Mouse (Mus musculus): ENCODE measurements around the gene Pcsk6. TPM values are rescaled to one million over a fixed set of nuclear protein-coding genes. Genes with fewer than 3 reads are reported as not detected.
"Not testable (repeated sequence)": the region's sequence is repeated elsewhere in the genome, so short reads cannot be mapped to it uniquely, and the experiment has no call there.

Pcsk6 gene
- total RNA-seq, 2 experiments from 2014 or later, result 31.6 to 39.6 TPM

GRCm38 (mm10) chr7:66038730-66039129, 177.2 kb downstream of the Pcsk6 start:
- intact Hi-C loops (cut with DNase I; ENCODE audit: low total_unique reads), result no loop called here
- no peak for DNase-seq

- no peak for DNase-seq
- intact Hi-C loops (cut with DNase I; ENCODE audit: low total_unique reads), result loop anchor here (10.0 kb wide), 1 partner anchor 155 kb away; no protein-coding TSS in a partner anchor
Observed at GRCm38 (mm10) chr7:66040026-66040814, 178.7 kb downstream of the Pcsk6 start.

GRCm38 (mm10) chr7:66043552-66044459, 182.3 kb downstream of the Pcsk6 start, which contains the start of gene Gm45213:
Gene Gm45213, plus strand, starts transcription at chr7:66043602.
- intact Hi-C loops (cut with DNase I; ENCODE audit: low total_unique reads), result loop anchor here (10.0 kb wide), 1 partner anchor 159 kb away; no protein-coding TSS in a partner anchor

GRCm38 (mm10) chr7:66044617-66045016, 183.1 kb downstream of the Pcsk6 start:
- intact Hi-C loops (cut with DNase I; ENCODE audit: low total_unique reads), result loop anchor here (10.0 kb wide), 1 partner anchor 160 kb away; no protein-coding TSS in a partner anchor
- DNase-seq, result no peak

More at GRCm38 (mm10) chr7:66043552-66044459, 182.3 kb downstream of the Pcsk6 start, which contains the start of gene Gm45213:
- DNase-seq, result no peak

- intact Hi-C loops (cut with DNase I; ENCODE audit: low total_unique reads), result loop anchor here (10.0 kb wide), 1 partner anchor 162 kb away; no protein-coding TSS in a partner anchor
- no peak for DNase-seq
Observed at GRCm38 (mm10) chr7:66046921-66047918, 185.7 kb downstream of the Pcsk6 start.

- intact Hi-C loops (cut with DNase I; ENCODE audit: low total_unique reads), result loop anchor here (10.0 kb wide), 1 partner anchor 163 kb away; no protein-coding TSS in a partner anchor
- DNase-seq, result no peak
Observed at GRCm38 (mm10) chr7:66047975-66048374, 186.4 kb downstream of the Pcsk6 start.

- intact Hi-C loops (cut with DNase I; ENCODE audit: low total_unique reads), result loop anchor here (10.0 kb wide), 1 partner anchor 164 kb away; no protein-coding TSS in a partner anchor
- DNase-seq, result no peak
Observed at GRCm38 (mm10) chr7:66048446-66049230, 187.1 kb downstream of the Pcsk6 start.

GRCm38 (mm10) chr7:66053946-66054483, 192.5 kb downstream of the Pcsk6 start:
- DNase-seq, result no peak
- intact Hi-C loops (cut with DNase I; ENCODE audit: low total_unique reads), result loop anchor here (2.0 kb wide), 1 partner anchor 349 kb away; no protein-coding TSS in a partner anchor

GRCm38 (mm10) chr7:66055356-66055755, 193.8 kb downstream of the Pcsk6 start:
- DNase-seq, result not testable (repeated sequence)

GRCm38 (mm10) chr7:66058703-66059102, 197.2 kb downstream of the Pcsk6 start, which contains the start of gene Snrpa1:
Gene Snrpa1, plus strand, starts transcription at chr7:66059003.
- DNase-seq, result no peak
- intact Hi-C loops (cut with DNase I; ENCODE audit: low total_unique reads), result no loop called here

More at GRCm38 (mm10) chr7:66055356-66055755, 193.8 kb downstream of the Pcsk6 start:
- intact Hi-C loops (cut with DNase I; ENCODE audit: low total_unique reads), result loop anchor here (2.0 kb wide), 1 partner anchor 351 kb away; no protein-coding TSS in a partner anchor

- intact Hi-C loops (cut with DNase I; ENCODE audit: low total_unique reads), result no loop called here
Observed at GRCm38 (mm10) chr7:66060066-66060956, 198.8 kb downstream of the Pcsk6 start.

GRCm38 (mm10) chr7:66061057-66061456, 199.5 kb downstream of the Pcsk6 start:
- no peak for DNase-seq
- intact Hi-C loops (cut with DNase I; ENCODE audit: low total_unique reads), result no loop called here

More at GRCm38 (mm10) chr7:66060066-66060956, 198.8 kb downstream of the Pcsk6 start:
- DNase-seq, result peak; percentile 87

GRCm38 (mm10) chr7:66076411-66076810, 214.9 kb downstream of the Pcsk6 start:
- intact Hi-C loops (cut with DNase I; ENCODE audit: low total_unique reads), result no loop called here
- no peak for DNase-seq

GRCm38 (mm10) chr7:66079364-66080230, 218.1 kb downstream of the Pcsk6 start, which contains the start of gene Selenos:
Gene Selenos, plus strand, starts transcription at chr7:66079649.
- intact Hi-C loops (cut with DNase I; ENCODE audit: low total_unique reads), result no loop called here
- peak; percentile 96 for DNase-seq

- DNase-seq, result no peak
- intact Hi-C loops (cut with DNase I; ENCODE audit: low total_unique reads), result no loop called here
Observed at GRCm38 (mm10) chr7:66080231-66080613, 218.7 kb downstream of the Pcsk6 start.

Data from gastrocnemius, postnatal 14 days (tissue).